Mouse (Mus musculus) gastrocnemius, postnatal 4 days (tissue): ENCODE measurements at regions not wholly inside any gene's neighbourhood (a gene's known extent, or its start where the extent isn't known, plus 50 kb on each side); places are given as distances from the start of the nearest gene placed in this dataset.

ENCODE experiments used
- DNase-seq, 2 experiments: peaks; one replicate each; pipeline ENCODE4 v3.0.0; 2021 to 2022; ENCODE audit warnings: low spot score in 2 of 2, mixed read lengths in 2 of 2

GRCm38 (mm10) chr1:77226991-77227515 lies 287.8 kb downstream of the Epha4 start:
- no peak for DNase-seq

GRCm38 (mm10) chr1:77227800-77228199 lies 287.1 kb downstream of the Epha4 start:
- DNase-seq: no peak

GRCm38 (mm10) chr1:77229561-77229960 lies 285.3 kb downstream of the Epha4 start:
- no peak for DNase-seq

- DNase-seq: no peak
These were observed 281.9 kb downstream of the Epha4 start for GRCm38 (mm10) chr1:77233010-77233409.

- DNase-seq: no peak
These were observed 270.2 kb downstream of the Epha4 start for GRCm38 (mm10) chr1:77244642-77245041.

- no peak for DNase-seq
These were observed 268.8 kb downstream of the Epha4 start for GRCm38 (mm10) chr1:77246047-77246446.

- DNase-seq: no peak
These were observed 260.6 kb downstream of the Epha4 start for GRCm38 (mm10) chr1:77254276-77254675.

- no peak for DNase-seq
These were observed 258.6 kb downstream of the Epha4 start for GRCm38 (mm10) chr1:77256115-77256842.

GRCm38 (mm10) chr1:77258730-77259310 lies 256.1 kb downstream of the Epha4 start:
- no peak for DNase-seq

- no peak for DNase-seq
These were observed 255.1 kb downstream of the Epha4 start for GRCm38 (mm10) chr1:77259789-77260188.

GRCm38 (mm10) chr1:77261678-77262077 lies 253.2 kb downstream of the Epha4 start:
- no peak for DNase-seq

GRCm38 (mm10) chr1:77265677-77266076 lies 249.2 kb downstream of the Epha4 start:
- no peak for DNase-seq

GRCm38 (mm10) chr1:77267311-77268003 lies 247.4 kb downstream of the Epha4 start:
- no peak for DNase-seq

GRCm38 (mm10) chr1:77275297-77275696 lies 239.6 kb downstream of the Epha4 start:
- peak in 1 of 2 experiments; percentile 22 for DNase-seq

GRCm38 (mm10) chr1:77279566-77279965 lies 235.3 kb downstream of the Epha4 start:
- no peak for DNase-seq

- no peak for DNase-seq
These were observed 234.4 kb downstream of the Epha4 start for GRCm38 (mm10) chr1:77280373-77281038.

- DNase-seq: no peak
These were observed 233.1 kb downstream of the Epha4 start for GRCm38 (mm10) chr1:77281741-77282140.

- no peak for DNase-seq
These were observed 216.2 kb downstream of the Epha4 start for GRCm38 (mm10) chr1:77298713-77299132.

GRCm38 (mm10) chr1:77300806-77301205 lies 214.1 kb downstream of the Epha4 start:
- DNase-seq: no peak

GRCm38 (mm10) chr1:77304770-77305169 lies 210.1 kb downstream of the Epha4 start:
- no peak for DNase-seq

- DNase-seq: no peak
These were observed 207.1 kb downstream of the Epha4 start for GRCm38 (mm10) chr1:77307745-77308144.

- no peak for DNase-seq
These were observed 201.8 kb downstream of the Epha4 start for GRCm38 (mm10) chr1:77313119-77313518.
